Comparison of ENCODE assay signal across 32 mouse cellular contexts in genomic region chr12:85527011-85527410, GRCm38 (mm10). TPM values are rescaled to one million over a fixed set of nuclear protein-coding genes. Genes with fewer than 3 reads are reported as not detected.
DNase-seq lines count a peak whose midpoint lies in the region; ATAC-seq and TF ChIP-seq lines count a peak whose summit lies in the region.
"Had no signal": no experiment of that assay in that cellular context is flagged by ENCODE, and none has a peak within 500 bp of the region (broad histone marks: within the 10 kb centered on the region; RNA-seq: fewer than 3 reads in every experiment).

No protein-coding gene starts in this region.

- in situ Hi-C loops in Patski (cut with MboI; ENCODE audit: low pct_unique_long_range_greater_than_20kb): no loop called here

- no peak overlapping the region for H3K4me3 ChIP-seq in C2C12 (ENCODE audit: insufficient read depth, poor library complexity, severe bottlenecking)
- no peak overlapping the region for H3K4me3 ChIP-seq in myocyte
- H3K4me3 ChIP-seq: embryonic facial prominence, embryonic 10.5 days; embryonic facial prominence, embryonic 13.5 days; forebrain, embryonic 10.5 days; forebrain, embryonic 13.5 days; gastrocnemius, adult 2 months; heart, embryonic 12.5 days; heart, embryonic 15.5 days had no signal

- POLR2A ChIA-PET in Patski (lab: Charles Lee): interaction anchor here (0.6 kb wide), 1 partner anchor 209 kb away, joined by 3 read pairs; no protein-coding TSS in a partner anchor

- TF ChIP-seq CTCF in C2C12 (IDR thresholded peaks at IDR 0.05; ENCODE audit: control insufficient read depth, insufficient read depth, insufficient read length) (no peak), Patski (IDR thresholded peaks at IDR 0.05) (no peak)

- H3K79me3 ChIP-seq in C2C12 (ENCODE audit: low read depth): no peaks in the 10 kb centered on the region

- H3K36me3 ChIP-seq in C2C12 (ENCODE audit: control insufficient read depth, insufficient read depth): no peaks in the 10 kb centered on the region
- H3K36me3 ChIP-seq in myocyte (ENCODE audit: control insufficient read depth, insufficient read depth): no peaks in the 10 kb centered on the region
- H3K36me3 ChIP-seq: embryonic facial prominence, embryonic 10.5 days; embryonic facial prominence, embryonic 13.5 days; forebrain, embryonic 10.5 days; G1E; heart, embryonic 12.5 days; heart, embryonic 15.5 days had no signal

- H3K27me3 ChIP-seq in C2C12 (ENCODE audit: control insufficient read depth, insufficient read depth, insufficient read length): no peaks in the 10 kb centered on the region
- H3K27me3 ChIP-seq in Patski: no peaks in the 10 kb centered on the region
- no peaks in the 10 kb centered on the region for H3K27me3 ChIP-seq in myocyte (ENCODE audit: control insufficient read depth, insufficient read depth, insufficient read length)
- H3K27me3 ChIP-seq: CH12.LX; embryonic facial prominence, embryonic 13.5 days; forebrain, embryonic 13.5 days; heart, embryonic 12.5 days; heart, embryonic 15.5 days had no signal

- ATAC-seq in Patski: peak; percentile 35
- ATAC-seq: forebrain, embryonic 13.5 days; forebrain, postnatal 0 days; hindbrain, postnatal 0 days; inflammation-experienced regulatory T-cells, adult 6 months; intestine, embryonic 16.5 days had no signal

- no peaks in the 10 kb centered on the region for H3K79me2 ChIP-seq in C2C12 (ENCODE audit: control insufficient read depth, insufficient read depth)
- no peaks in the 10 kb centered on the region for H3K79me2 ChIP-seq in myocyte (ENCODE audit: control insufficient read depth, insufficient read depth)

- H3ac ChIP-seq in C2C12 (ENCODE audit: control insufficient read depth, insufficient read length, low read depth) (no peak overlapping the region), myocyte (ENCODE audit: control insufficient read depth, insufficient read length) (no peak overlapping the region)

- no peak for TF ChIP-seq POLR2A in myocyte (IDR thresholded peaks at IDR 0.05; ENCODE audit: insufficient read length, low read depth)

- DNase-seq in 3T3-L1 (ENCODE audit: low read depth, low spot score) (peak; percentile 70), Patski (ENCODE audit: low read depth, low spot score) (peak; percentile 49)
- DNase-seq in thymus, postnatal 14 days: no peak
- no peak for DNase-seq in layer of hippocampus, adult 9-10 months (ENCODE audit: low spot score)
- DNase-seq in c-Kit-positive CD71-positive TER-119-positive erythroid progenitor cells, embryonic 14.5 days (ENCODE audit: low spot score): no peak
- DNase-seq: adrenal gland, postnatal 10 days; adrenal gland, postnatal 36 days; cerebellum, adult 11-12 months; cerebellum, adult 8-10 months; cerebellum, postnatal 10 days; cerebellum, postnatal 36 days; embryo, embryonic 11 days; forebrain, postnatal 0 days; gastrocnemius, adult 2 months; gastrocnemius, postnatal 14 days; heart, adult 18-20 months; heart, postnatal 14 days; heart, postnatal 4 days had no signal

- CTCF ChIA-PET in Patski (lab: Charles Lee): no interaction called here

- peak overlapping the region; percentile 27 for H3K4me2 ChIP-seq in myocyte (ENCODE audit: low read depth)
- H3K4me2 ChIP-seq: embryonic facial prominence, embryonic 13.5 days; forebrain, embryonic 13.5 days; heart, embryonic 12.5 days; heart, embryonic 15.5 days; hindbrain, embryonic 14.5 days had no signal

TF ChIP-seq in C2C12, 6 proteins besides CTCF, POLR2A, EP300 and RAD21:
- peak; percentile 67 for TF ChIP-seq MYOD1 (IDR thresholded peaks at IDR 0.05; ENCODE audit: control insufficient read depth, insufficient read length, low read depth)
- TF ChIP-seq MYOG (IDR thresholded peaks at IDR 0.05; ENCODE audit: control insufficient read depth, extremely low read depth, insufficient read length): no peak

TF ChIP-seq in myocyte, 11 proteins besides CTCF, POLR2A, EP300 and RAD21:
- peak in 1 of 3 experiments; percentile 28 for TF ChIP-seq MYOD1 (IDR thresholded peaks at IDR 0.05; ENCODE audit: control insufficient read depth in 1 of 3, insufficient read length in 2 of 3, low read depth in 2 of 3)
- TF ChIP-seq TCF12 (IDR thresholded peaks at IDR 0.05; ENCODE audit: insufficient read depth, poor library complexity, severe bottlenecking): no peak
- peak in 1 of 3 experiments; percentile 22 for TF ChIP-seq MYOG (IDR thresholded peaks at IDR 0.05; ENCODE audit: control insufficient read depth in 1 of 3, insufficient read depth in 1 of 3, insufficient read length in 2 of 3, low read depth in 2 of 3)
- TF ChIP-seq USF1 (IDR thresholded peaks at IDR 0.05; ENCODE audit: low read depth): no peak
- TF ChIP-seq TCF3 (IDR thresholded peaks at IDR 0.05; ENCODE audit: insufficient read length, low read depth): no peak

RNA-seq across cellular contexts. Expression of gene Fos, which starts 53.3 kb away (rescaled TPM):
- polyA plus RNA-seq in C2C12 (2012; fragmentation: generic; extraction: Trizol) (2.7 TPM), Patski (2021) (678 TPM), myocyte (2012; fragmentation: generic; extraction: Trizol) (3.1 TPM)

Comparison
In these comparisons a context has a peak if more than half of its experiments do, and no peak if none do; other contexts are left out.
1. DNase-seq: peak in 3T3-L1 (single experiment) and Patski (single experiment); none in thymus, postnatal 14 days (single experiment), layer of hippocampus, adult 9-10 months (single experiment) and c-Kit-positive CD71-positive TER-119-positive erythroid progenitor cells, embryonic 14.5 days (single experiment).
2. RNA of gene Fos, which starts 53.3 kb away (polyA plus RNA-seq): 678 TPM in Patski (single experiment); 3.1 TPM in myocyte (single experiment) and 2.7 TPM in C2C12 (single experiment); every median in the first group is over 100 times any median in the second.